Mouse (Mus musculus): ENCODE results near the gene Pygb. TPM values are rescaled to one million over a fixed set of nuclear protein-coding genes. Genes with fewer than 3 reads are reported as not detected.

Gene Pygb
- polyA plus RNA-seq, 1 experiment from 2014 or later: 53.3 TPM

- Histone ChIP-seq H3K9me3 (replicated peaks; ENCODE audit: low read length) (no peaks in the 10 kb centered on the region), H3K4me1 (replicated peaks; ENCODE audit: insufficient read depth, low read length) (no peaks in the 10 kb centered on the region), H3K36me3 (ENCODE audit: insufficient read depth, low read length) (peaks cover 58% of the 10 kb centered on the region), H3K4me2 (ENCODE audit: low read length) (no peak overlapping the region), H3K27me3 (ENCODE audit: insufficient read depth, low read length) (no peaks in the 10 kb centered on the region), H3K9ac (ENCODE audit: low read depth, low read length) (no peak overlapping the region), H3K4me3 (replicated peaks; ENCODE audit: low read depth, low read length) (no peak overlapping the region), H3K27ac (no peak overlapping the region)
- ATAC-seq (replicated peaks; ENCODE audit: low FRiP score, low read depth) (no peak), DNase-seq (ENCODE audit: low spot score) (no peak)
- 80% methylated on average over 6 of the region's 6 CpGs for WGBS
- no peak for TF ChIP-seq CTCF (IDR thresholded peaks at IDR 0.05; ENCODE audit: low read depth)
Measured at GRCm38 (mm10) chr2:150808381-150808780, 21.8 kb downstream of the Pygb start.

- Histone ChIP-seq H3K9ac (ENCODE audit: low read depth, low read length) (no peak overlapping the region), H3K9me3 (replicated peaks; ENCODE audit: low read length) (no peaks in the 10 kb centered on the region), H3K27me3 (ENCODE audit: insufficient read depth, low read length) (no peaks in the 10 kb centered on the region), H3K4me3 (replicated peaks; ENCODE audit: low read depth, low read length) (no peak overlapping the region), H3K36me3 (ENCODE audit: insufficient read depth, low read length) (peaks cover 62% of the 10 kb centered on the region), H3K27ac (no peak overlapping the region), H3K4me2 (ENCODE audit: low read length) (no peak overlapping the region), H3K4me1 (replicated peaks; ENCODE audit: insufficient read depth, low read length) (no peaks in the 10 kb centered on the region)
- WGBS: 96% methylated on average over 6 of the region's 6 CpGs
- DNase-seq (ENCODE audit: low spot score) (no peak), ATAC-seq (replicated peaks; ENCODE audit: low FRiP score, low read depth) (no peak)
- no peak for TF ChIP-seq CTCF (IDR thresholded peaks at IDR 0.05; ENCODE audit: low read depth)
Measured at GRCm38 (mm10) chr2:150808812-150809211, 22.3 kb downstream of the Pygb start.

GRCm38 (mm10) chr2:150810603-150811002 lies 24.1 kb downstream of the Pygb start:
- Histone ChIP-seq H3K27me3 (ENCODE audit: insufficient read depth, low read length) (no peaks in the 10 kb centered on the region), H3K4me2 (ENCODE audit: low read length) (no peak overlapping the region), H3K27ac (no peak overlapping the region), H3K4me3 (replicated peaks; ENCODE audit: low read depth, low read length) (no peak overlapping the region), H3K4me1 (replicated peaks; ENCODE audit: insufficient read depth, low read length) (no peaks in the 10 kb centered on the region), H3K9ac (ENCODE audit: low read depth, low read length) (no peak overlapping the region), H3K36me3 (ENCODE audit: insufficient read depth, low read length) (peaks cover 63% of the 10 kb centered on the region), H3K9me3 (replicated peaks; ENCODE audit: low read length) (no peaks in the 10 kb centered on the region)
- TF ChIP-seq CTCF (IDR thresholded peaks at IDR 0.05; ENCODE audit: low read depth): no peak
- no peak for DNase-seq (ENCODE audit: low spot score)
- no peak for ATAC-seq (replicated peaks; ENCODE audit: low FRiP score, low read depth)
- 84% methylated on average over 5 of the region's 5 CpGs for WGBS

DNA sequence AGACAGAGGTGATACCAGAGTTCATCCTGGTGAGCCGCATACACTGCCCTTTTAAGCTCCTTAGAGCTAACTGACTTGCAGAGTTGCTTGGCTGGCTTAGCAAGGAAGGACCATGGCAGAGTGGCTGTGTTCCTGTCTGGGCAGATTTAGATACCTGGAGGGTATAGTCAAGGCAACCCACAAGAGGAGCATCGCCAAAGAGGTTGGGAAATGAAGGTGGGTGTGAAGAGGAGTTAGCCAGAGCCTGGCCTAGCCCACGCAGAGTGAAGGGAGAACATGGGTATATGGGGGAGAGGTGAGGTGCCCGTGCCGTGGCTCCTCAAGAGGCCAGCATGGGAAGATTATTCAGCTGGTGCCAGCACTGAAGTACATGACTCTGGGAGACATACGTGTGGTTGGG lies 26.3 kb downstream of the Pygb start:
- 96% methylated on average over 6 of the region's 6 CpGs for WGBS
- peaks cover 66% of the 10 kb centered on the region for H3K36me3 ChIP-seq (ENCODE audit: insufficient read depth, low read length)
- no peak for ATAC-seq (replicated peaks; ENCODE audit: low FRiP score, low read depth)

DNA sequence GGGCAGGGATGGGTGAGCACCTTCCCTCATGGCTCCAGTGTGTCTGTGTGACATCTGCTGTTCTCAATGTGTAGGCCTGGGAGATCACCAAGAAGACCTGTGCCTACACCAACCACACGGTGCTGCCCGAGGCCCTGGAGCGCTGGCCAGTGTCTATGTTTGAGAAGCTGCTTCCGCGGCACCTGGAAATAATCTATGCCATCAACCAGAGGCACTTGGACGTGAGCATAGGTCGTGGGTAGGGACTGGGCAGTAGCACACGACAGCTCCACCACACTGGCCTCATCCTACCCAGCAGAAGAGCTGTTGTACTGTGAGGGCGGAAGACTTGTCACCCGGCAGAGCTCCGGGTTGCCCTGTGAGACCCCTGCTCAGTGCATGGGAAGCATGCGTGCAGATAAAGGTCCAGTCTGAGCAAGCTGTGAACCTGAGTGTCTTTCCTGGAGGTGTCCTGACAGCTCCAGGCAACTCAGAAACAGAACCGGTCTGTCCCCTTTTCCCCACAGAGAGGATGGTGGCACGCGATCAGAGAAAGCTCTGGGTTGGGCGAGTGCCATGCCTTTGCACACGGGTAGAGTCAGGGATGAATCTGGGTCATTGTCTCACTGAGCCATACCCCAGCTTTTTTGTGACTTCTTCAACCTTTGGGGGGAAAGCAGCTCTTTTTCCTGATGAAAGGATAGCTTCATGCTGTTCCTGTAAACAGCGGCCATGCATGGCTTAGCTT lies 30.3 kb downstream of the Pygb start:
- H3K4me3 ChIP-seq (replicated peaks; ENCODE audit: low read depth, low read length): no peak overlapping the region
- H3K4me1 ChIP-seq (replicated peaks; ENCODE audit: insufficient read depth, low read length): no peaks in the 10 kb centered on the region
- H3K36me3 ChIP-seq (ENCODE audit: insufficient read depth, low read length): peaks cover 57% of the 10 kb centered on the region
- H3K9ac ChIP-seq (ENCODE audit: low read depth, low read length): no peak overlapping the region
- WGBS: 94% methylated on average over 18 of the region's 18 CpGs
- H3K27ac ChIP-seq: no peak overlapping the region
- TF ChIP-seq CTCF (IDR thresholded peaks at IDR 0.05; ENCODE audit: low read depth): no peak
- H3K9me3 ChIP-seq (replicated peaks; ENCODE audit: low read length): no peaks in the 10 kb centered on the region
- H3K4me2 ChIP-seq (ENCODE audit: low read length): no peak overlapping the region
- DNase-seq (ENCODE audit: low spot score): no peak
- ATAC-seq (replicated peaks; ENCODE audit: low FRiP score, low read depth): no peak
- H3K27me3 ChIP-seq (ENCODE audit: insufficient read depth, low read length): no peaks in the 10 kb centered on the region

More for the DNA sequence above, 26.3 kb downstream of the Pygb start:
- H3K9ac ChIP-seq (ENCODE audit: low read depth, low read length): no peak overlapping the region
- H3K4me2 ChIP-seq (ENCODE audit: low read length): no peak overlapping the region
- H3K4me1 ChIP-seq (replicated peaks; ENCODE audit: insufficient read depth, low read length): no peaks in the 10 kb centered on the region
- no peaks in the 10 kb centered on the region for H3K27me3 ChIP-seq (ENCODE audit: insufficient read depth, low read length)
- H3K27ac ChIP-seq: no peak overlapping the region
- no peaks in the 10 kb centered on the region for H3K9me3 ChIP-seq (replicated peaks; ENCODE audit: low read length)
- TF ChIP-seq CTCF (IDR thresholded peaks at IDR 0.05; ENCODE audit: low read depth): no peak
- no peak overlapping the region for H3K4me3 ChIP-seq (replicated peaks; ENCODE audit: low read depth, low read length)
- no peak for DNase-seq (ENCODE audit: low spot score)

DNA sequence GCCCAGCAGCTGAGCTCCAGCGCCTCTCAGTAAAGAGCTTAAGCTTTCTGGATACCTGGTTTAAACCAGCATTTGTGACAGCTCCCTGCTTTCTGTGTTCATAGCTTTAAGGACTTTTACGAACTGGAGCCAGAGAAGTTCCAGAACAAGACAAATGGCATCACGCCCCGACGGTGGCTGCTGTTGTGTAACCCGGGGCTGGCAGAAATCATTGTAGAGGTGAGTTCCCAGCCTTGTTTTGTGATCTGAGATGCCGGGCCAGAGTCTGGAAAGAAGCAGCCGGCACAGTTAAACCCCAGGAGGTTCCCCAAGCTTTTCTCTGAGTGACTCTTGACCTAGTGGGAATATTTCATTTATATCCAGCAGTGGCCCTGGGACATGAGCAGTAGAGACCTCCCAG lies 32.2 kb downstream of the Pygb start:
- Histone ChIP-seq H3K9me3 (replicated peaks; ENCODE audit: low read length) (no peaks in the 10 kb centered on the region), H3K9ac (ENCODE audit: low read depth, low read length) (no peak overlapping the region), H3K27me3 (ENCODE audit: insufficient read depth, low read length) (no peaks in the 10 kb centered on the region), H3K4me3 (replicated peaks; ENCODE audit: low read depth, low read length) (no peak overlapping the region), H3K4me2 (ENCODE audit: low read length) (no peak overlapping the region), H3K36me3 (ENCODE audit: insufficient read depth, low read length) (peaks cover 54% of the 10 kb centered on the region), H3K27ac (no peak overlapping the region), H3K4me1 (replicated peaks; ENCODE audit: insufficient read depth, low read length) (no peaks in the 10 kb centered on the region)
- TF ChIP-seq CTCF (IDR thresholded peaks at IDR 0.05; ENCODE audit: low read depth): no peak
- WGBS: 81% methylated on average over 8 of the region's 8 CpGs
- no peak for DNase-seq (ENCODE audit: low spot score)
- no peak for ATAC-seq (replicated peaks; ENCODE audit: low FRiP score, low read depth)

DNA sequence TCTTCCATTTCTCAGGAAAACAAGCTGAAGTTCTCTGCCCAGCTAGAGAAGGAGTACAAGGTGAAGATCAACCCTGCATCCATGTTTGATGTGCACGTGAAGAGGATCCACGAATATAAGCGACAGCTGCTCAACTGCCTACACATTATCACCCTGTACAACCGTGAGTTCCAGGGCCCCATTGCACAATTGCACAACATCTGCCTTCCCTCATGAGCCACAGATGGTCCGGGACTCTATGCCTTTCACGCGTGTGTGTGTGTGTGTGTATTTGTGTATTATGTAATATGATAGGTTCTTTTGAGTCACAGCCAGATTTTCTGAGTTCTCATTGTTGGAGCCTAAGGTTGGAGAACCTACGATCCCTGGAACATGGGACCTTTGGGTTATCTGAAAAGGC lies 34.2 kb downstream of the Pygb start:
- WGBS: 90% methylated on average over 8 of the region's 8 CpGs
- Histone ChIP-seq H3K36me3 (ENCODE audit: insufficient read depth, low read length) (peaks cover 65% of the 10 kb centered on the region), H3K27ac (no peak overlapping the region), H3K27me3 (ENCODE audit: insufficient read depth, low read length) (no peaks in the 10 kb centered on the region), H3K9ac (ENCODE audit: low read depth, low read length) (no peak overlapping the region), H3K4me2 (ENCODE audit: low read length) (no peak overlapping the region), H3K4me3 (replicated peaks; ENCODE audit: low read depth, low read length) (no peak overlapping the region), H3K9me3 (replicated peaks; ENCODE audit: low read length) (no peaks in the 10 kb centered on the region), H3K4me1 (replicated peaks; ENCODE audit: insufficient read depth, low read length) (no peaks in the 10 kb centered on the region)
- DNase-seq (ENCODE audit: low spot score) (no peak), ATAC-seq (replicated peaks; ENCODE audit: low FRiP score, low read depth) (no peak)
- no peak for TF ChIP-seq CTCF (IDR thresholded peaks at IDR 0.05; ENCODE audit: low read depth)
